Mouse (Mus musculus): ENCODE measurements around the gene Trim8. TPM values are rescaled to one million over a fixed set of nuclear protein-coding genes. Genes with fewer than 3 reads are reported as not detected.

Trim8 gene
- polyA plus RNA-seq (2021; fragmentation: Nextera tagmentation), result 10.4 and 12.3 TPM in 2 replicates
- long read RNA-seq, experiment 1, transcript Trim8-201 (6 exons, 3,580 nt), result major isoform, 17 of 51 reads
- long read RNA-seq, experiment 1, partial matches to known transcripts, result 32 of 51 reads
- long read RNA-seq, experiment 1, other reads (novel, unspliced or antisense), result 2 of 51 reads
- long read RNA-seq, experiment 2, transcript Trim8-201 (6 exons, 3,580 nt), result major isoform, 89 of 117 reads
- long read RNA-seq, experiment 2, partial matches to known transcripts, result 22 of 117 reads
- long read RNA-seq, experiment 2, other reads (novel, unspliced or antisense), result 6 of 117 reads

DNA sequence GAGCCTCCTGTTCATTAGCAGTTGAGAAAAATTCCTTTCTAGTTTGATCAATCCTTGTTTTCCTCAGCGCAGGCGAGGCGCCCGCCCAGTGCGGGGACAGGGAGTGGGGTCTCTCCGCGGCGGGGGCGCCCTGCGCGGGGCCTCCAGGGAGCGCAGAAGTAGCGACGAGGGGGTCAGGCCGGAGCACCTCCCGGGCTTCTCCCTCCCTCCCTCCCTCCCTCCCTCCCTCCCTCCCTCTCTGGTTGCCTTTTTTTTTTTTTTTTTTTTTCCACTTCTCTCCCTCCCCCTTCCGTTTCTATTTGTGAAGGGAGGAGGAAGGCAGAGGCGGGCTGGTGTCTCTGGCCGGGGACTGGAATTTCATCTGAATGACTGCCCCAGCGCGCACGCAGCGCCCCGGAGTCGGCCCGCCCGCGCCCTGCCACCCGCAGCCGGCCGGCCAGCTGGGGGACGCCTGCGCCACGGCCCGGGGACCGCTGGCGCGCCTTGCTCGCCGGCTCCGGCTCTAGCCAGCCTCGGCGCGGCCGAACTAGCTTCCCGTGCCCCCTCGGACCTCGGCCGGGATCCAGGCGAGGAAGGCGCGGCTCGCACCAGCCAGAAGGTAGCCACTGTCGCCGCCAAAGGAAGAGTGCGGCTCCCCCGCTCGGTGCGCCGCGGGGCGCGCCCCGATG, at the start of gene Trim8:
Gene Trim8 (plus strand): TSS at position 302 of the 668 bp plus-strand sequence.

Other genes starting within 250 kb of the Trim8 start
- gene Nfkb2, start 197.4 kb upstream of the Trim8 start, polyA plus RNA-seq (2021; fragmentation: Nextera tagmentation), result 1.6 and 2.2 TPM in 2 replicates
- gene Psd, start 174.5 kb upstream of the Trim8 start, polyA plus RNA-seq (2021; fragmentation: Nextera tagmentation), result 108 and 113 TPM in 2 replicates
- 58.6 and 58.7 TPM in 2 replicates for gene Fbxl15, start 173.5 kb upstream of the Trim8 start, polyA plus RNA-seq (2021; fragmentation: Nextera tagmentation)
- gene Cuedc2, start 163.0 kb upstream of the Trim8 start, polyA plus RNA-seq (2021; fragmentation: Nextera tagmentation), result 320 and 344 TPM in 2 replicates
- gene Mfsd13a, start 160.6 kb upstream of the Trim8 start, polyA plus RNA-seq (2021; fragmentation: Nextera tagmentation), result 24.3 and 25.9 TPM in 2 replicates
- gene 2310034G01Rik, start 151.4 kb upstream of the Trim8 start, polyA plus RNA-seq (2021; fragmentation: Nextera tagmentation), result 1.5 and 3.3 TPM in 2 replicates
- 69.6 and 72.0 TPM in 2 replicates for gene Actr1a, start 106.0 kb upstream of the Trim8 start, polyA plus RNA-seq (2021; fragmentation: Nextera tagmentation)
- gene Sufu, start 104.8 kb upstream of the Trim8 start, polyA plus RNA-seq (2021; fragmentation: Nextera tagmentation), result 9.2 and 11.1 TPM in 2 replicates
- gene Arl3, start 71.5 kb downstream of the Trim8 start, polyA plus RNA-seq (2021; fragmentation: Nextera tagmentation), result 258 and 293 TPM in 2 replicates
- 0.88 and 1.0 TPM in 2 replicates for gene Sfxn2, start 71.7 kb downstream of the Trim8 start, polyA plus RNA-seq (2021; fragmentation: Nextera tagmentation)
- gene Wbp1l, start 97.4 kb downstream of the Trim8 start, polyA plus RNA-seq (2021; fragmentation: Nextera tagmentation), result 4.4 and 4.6 TPM in 2 replicates
- gene Cyp17a1, start 171.5 kb downstream of the Trim8 start, polyA plus RNA-seq (2021; fragmentation: Nextera tagmentation), result not detected in 2 replicates
- 34.4 and 36.1 TPM in 2 replicates for gene Borcs7, start 188.2 kb downstream of the Trim8 start, polyA plus RNA-seq (2021; fragmentation: Nextera tagmentation)
- gene As3mt, start 205.8 kb downstream of the Trim8 start, polyA plus RNA-seq (2021; fragmentation: Nextera tagmentation), result 25.5 and 27.5 TPM in 2 replicates

Data from layer of hippocampus, adult 6 months (tissue).